Mouse (Mus musculus) ovary, postnatal 10 days (tissue): Measurements from ENCODE around the gene Scai.
A peak's percentile ranks its signal among the peaks of the same experiment; 100 is the strongest.
"Not testable (repeated sequence)": the region's sequence is repeated elsewhere in the genome, so short reads cannot be mapped to it uniquely, and the experiment has no call there.

ENCODE experiments used
- DNase-seq: peaks from one replicate; pipeline ENCODE4 v3.0.0; 2022; ENCODE audit warnings: low spot score

Gene Scai

GRCm38 (mm10) chr2:39129526-39130326, 60.8 kb downstream of the Scai start:
- DNase-seq: no peak

GRCm38 (mm10) chr2:39124167-39124566, 66.4 kb downstream of the Scai start:
- no peak for DNase-seq

GRCm38 (mm10) chr2:39121137-39121536, 69.4 kb downstream of the Scai start:
- DNase-seq: no peak

GRCm38 (mm10) chr2:39116583-39116982, 74.0 kb downstream of the Scai start:
- no peak for DNase-seq

- no peak for DNase-seq
Observed at GRCm38 (mm10) chr2:39114093-39114492, 76.4 kb downstream of the Scai start.

GRCm38 (mm10) chr2:39110514-39110913, 80.0 kb downstream of the Scai start:
- DNase-seq: no peak

GRCm38 (mm10) chr2:39109712-39110111, 80.8 kb downstream of the Scai start:
- not testable (repeated sequence) for DNase-seq

GRCm38 (mm10) chr2:39099951-39100350, 90.6 kb downstream of the Scai start:
- not testable (repeated sequence) for DNase-seq

GRCm38 (mm10) chr2:39097993-39098392, 92.5 kb downstream of the Scai start:
- no peak for DNase-seq

- no peak for DNase-seq
Observed at GRCm38 (mm10) chr2:39091966-39092365, 98.6 kb downstream of the Scai start.

- DNase-seq: no peak
Observed at GRCm38 (mm10) chr2:39082706-39083105, 107.8 kb downstream of the Scai start.

- no peak for DNase-seq
Observed at GRCm38 (mm10) chr2:39070666-39071065, 119.9 kb downstream of the Scai start.

GRCm38 (mm10) chr2:39069096-39069495, 121.4 kb downstream of the Scai start:
- no peak for DNase-seq

GRCm38 (mm10) chr2:39065400-39065987, 125.0 kb downstream of the Scai start, which contains the start of gene Golga1:
Gene Golga1, minus strand, starts transcription at chr2:39065541.
- DNase-seq: peak; percentile 66

- no peak for DNase-seq
Observed at GRCm38 (mm10) chr2:39064687-39065399, 125.7 kb downstream of the Scai start.

- no peak for DNase-seq
Observed at GRCm38 (mm10) chr2:39048515-39048914, 142.0 kb downstream of the Scai start.

- DNase-seq: no peak
Observed at GRCm38 (mm10) chr2:39040215-39040614, 150.3 kb downstream of the Scai start.

- no peak for DNase-seq
Observed at GRCm38 (mm10) chr2:39031611-39032010, 158.9 kb downstream of the Scai start.

GRCm38 (mm10) chr2:39020004-39020403, 170.5 kb downstream of the Scai start:
- DNase-seq: no peak

GRCm38 (mm10) chr2:39016581-39016980, 174.0 kb downstream of the Scai start:
- no peak for DNase-seq
